Mouse (Mus musculus) adrenal gland (tissue): ENCODE measurements at regions not wholly inside any gene's neighbourhood (a gene's known extent, or its start where the extent isn't known, plus 50 kb on each side); places are given as distances from the start of the nearest gene placed in this dataset.

Source experiments
- intact Hi-C: fragments of 180-260 bp; cut with DNase I; formaldehyde crosslinking; loops from one replicate; pipeline ENCODE4 v1.15.1; 2025

- intact Hi-C loops: no loop called here
Measured at GRCm38 (mm10) chr8:7853169-7853568, 807.9 kb downstream of the Efnb2 start.

GRCm38 (mm10) chr8:7850573-7850972 is 810.5 kb downstream of the Efnb2 start:
- intact Hi-C loops: no loop called here

DNA sequence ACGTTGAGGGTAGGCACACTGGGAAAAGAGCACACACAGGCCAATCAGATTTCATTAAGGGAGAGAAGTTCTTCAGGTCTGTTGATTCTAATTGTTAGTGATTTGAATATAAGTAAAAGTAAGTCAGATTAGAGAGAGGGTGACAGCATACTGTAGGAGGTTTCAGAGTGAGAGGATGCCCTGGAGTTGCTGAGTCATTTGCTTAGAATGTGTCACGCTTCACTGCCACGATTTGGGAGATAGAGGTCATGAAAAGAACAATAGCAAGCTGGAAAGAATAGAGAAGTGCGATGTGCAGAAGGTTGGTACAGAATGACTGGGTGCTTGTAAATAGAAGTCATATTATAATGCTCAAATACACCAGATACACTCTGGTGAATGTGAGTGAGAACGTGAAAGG is 829.1 kb downstream of the Efnb2 start:
- intact Hi-C loops: no loop called here

- intact Hi-C loops: no loop called here
Measured at GRCm38 (mm10) chr8:7827811-7828210, 833.2 kb downstream of the Efnb2 start.

GRCm38 (mm10) chr8:7808395-7808794 is 852.6 kb downstream of the Efnb2 start:
- intact Hi-C loops: no loop called here

- intact Hi-C loops: no loop called here
Measured at GRCm38 (mm10) chr8:7799221-7799620, 861.8 kb downstream of the Efnb2 start.

DNA sequence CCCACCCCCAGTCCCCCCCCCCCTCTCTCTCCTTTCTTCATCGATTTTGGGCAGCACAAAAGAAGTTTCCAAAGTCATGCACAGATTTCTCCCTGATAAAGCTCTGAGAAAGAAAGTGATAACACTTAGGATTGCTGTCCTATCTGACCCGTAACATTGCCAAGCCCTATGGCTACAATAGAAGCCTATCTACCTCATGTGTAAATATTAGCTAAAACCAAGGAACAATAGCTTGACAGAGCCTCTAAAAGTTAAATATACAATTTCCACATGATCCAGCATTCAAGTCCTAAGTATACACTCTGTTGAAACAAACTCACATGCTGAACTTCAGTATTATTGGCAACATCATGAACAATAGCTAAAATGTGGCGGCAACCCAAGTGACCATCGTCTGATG is 864.9 kb downstream of the Efnb2 start:
- intact Hi-C loops: no loop called here

GRCm38 (mm10) chr8:7763820-7764219 is 897.2 kb downstream of the Efnb2 start:
- intact Hi-C loops: no loop called here

DNA sequence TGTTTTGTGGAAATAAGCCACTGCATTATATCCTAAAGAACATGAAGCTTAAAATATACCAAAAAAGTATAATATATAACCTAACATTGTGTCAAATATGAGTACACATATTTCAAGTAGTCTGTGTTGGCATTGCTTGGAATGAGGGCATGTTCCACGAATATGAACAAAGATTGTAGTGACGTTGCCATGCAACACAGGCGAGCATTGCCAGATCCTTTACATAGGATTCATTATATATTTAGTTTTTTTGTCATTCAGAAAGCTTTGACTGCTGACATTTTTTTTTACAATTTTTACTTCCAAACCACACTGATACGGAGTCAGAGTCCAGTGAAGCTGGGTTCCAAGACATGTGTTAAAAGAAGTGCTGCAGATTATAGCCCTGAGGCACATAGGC is 900.1 kb downstream of the Efnb2 start:
- intact Hi-C loops: no loop called here

DNA sequence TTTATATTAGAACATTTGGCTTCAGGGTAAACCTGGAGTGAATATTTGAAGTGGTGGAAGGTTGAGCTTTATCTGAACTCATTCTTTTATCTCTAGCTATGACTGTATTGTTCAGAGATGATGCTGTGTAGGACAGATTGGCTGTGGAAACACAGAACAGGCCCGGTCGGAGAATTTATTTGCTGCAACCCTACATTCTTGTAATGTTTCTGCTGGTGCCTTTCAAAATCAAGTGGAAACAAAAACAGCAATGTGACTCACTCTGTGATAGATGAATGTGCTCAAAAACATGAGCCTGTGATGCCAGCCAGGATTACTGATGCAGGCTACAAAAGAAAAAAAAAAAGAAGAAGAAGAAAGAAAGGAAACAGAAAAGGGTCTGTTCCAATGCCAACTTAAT is 928.3 kb downstream of the Efnb2 start:
- intact Hi-C loops: no loop called here

GRCm38 (mm10) chr8:7721880-7722279 is 939.2 kb downstream of the Efnb2 start:
- intact Hi-C loops: no loop called here

GRCm38 (mm10) chr8:7718898-7719696 is 941.9 kb downstream of the Efnb2 start:
- intact Hi-C loops: no loop called here

GRCm38 (mm10) chr8:7710764-7711163 is 950.3 kb downstream of the Efnb2 start:
- intact Hi-C loops: no loop called here

- intact Hi-C loops: no loop called here
Measured at GRCm38 (mm10) chr8:7709406-7709805, 951.6 kb downstream of the Efnb2 start.

- intact Hi-C loops: no loop called here
Measured at GRCm38 (mm10) chr8:7691355-7691996, 969.6 kb downstream of the Efnb2 start.

- intact Hi-C loops: no loop called here
Measured at GRCm38 (mm10) chr8:7653804-7654203, 1007.2 kb downstream of the Efnb2 start.
